Mouse (Mus musculus) CH12.LX (cell line): Measurements from ENCODE around the gene Tmx4. TPM values are rescaled to one million over a fixed set of nuclear protein-coding genes. Genes with fewer than 3 reads are reported as not detected.

ENCODE experiments used
- DNase-seq: peaks from one replicate; pipeline ENCODE4 v3.0.0-alpha.2; 2013; ENCODE audit errors: extremely low read depth
- H3K27ac ChIP-seq: 2 replicates; pipeline ENCODE4 v1.5.1; 2012; ENCODE audit warnings: low read depth, mild to moderate bottlenecking, control low read depth, moderate library complexity; ENCODE audit not compliant: insufficient read depth
- H3K27me3 ChIP-seq: replicated peaks from 2 replicates; pipeline ENCODE3; 2012; ENCODE audit warnings: inconsistent platforms
- H3K36me3 ChIP-seq, 2 experiments: replicated peaks in 1 of 2; 2 replicates each; pipeline versions ENCODE3 to v1.6.1; 2012; ENCODE audit warnings: inconsistent platforms in 1 of 2, low read length in 1 of 2, mild to moderate bottlenecking in 1 of 2, mixed read lengths in 1 of 2, moderate library complexity in 1 of 2; ENCODE audit not compliant: control insufficient read depth in 1 of 2, insufficient read depth in 1 of 2
- H3K4me1 ChIP-seq, 2 experiments: 2 replicates each; pipeline ENCODE4 v1.6.1; 2012; ENCODE audit warnings: inconsistent platforms in 1 of 2, moderate library complexity in 1 of 2; ENCODE audit not compliant: insufficient read depth in 2 of 2, control insufficient read depth in 1 of 2
- H3K4me2 ChIP-seq: 2 replicates; pipeline ENCODE4 v1.6.1; 2012; ENCODE audit warnings: low read depth, mild to moderate bottlenecking, control low read depth; ENCODE audit not compliant: poor library complexity, insufficient read depth, severe bottlenecking
- H3K4me3 ChIP-seq, 3 experiments: fragments of 150-350 bp in 1 of 3; sonication (generic) in 1 of 3; replicated peaks in 1 of 3; 2 replicates each; pipeline versions ENCODE3 to v1.5.1; 2011 to 2012; ENCODE audit warnings: low read depth in 2 of 3, low read length in 2 of 3, mild to moderate bottlenecking in 2 of 3, moderate library complexity in 2 of 3, control low read depth in 1 of 3, improper control_type of control experiment in 1 of 3, inconsistent platforms in 1 of 3, mixed read lengths in 1 of 3; ENCODE audit not compliant: poor library complexity in 1 of 3
- H3K79me2 ChIP-seq: replicated peaks from 2 replicates; pipeline ENCODE4 v1.6.1; 2012; ENCODE audit warnings: mild to moderate bottlenecking, moderate library complexity; ENCODE audit not compliant: control insufficient read depth, poor library complexity, insufficient read depth, severe bottlenecking; ENCODE audit errors: extremely low read depth
- H3K9ac ChIP-seq: 2 replicates; pipeline ENCODE4 v1.6.1; 2012; ENCODE audit warnings: low read depth, mild to moderate bottlenecking, control low read depth, moderate library complexity; ENCODE audit not compliant: insufficient read depth
- H3K9me3 ChIP-seq: replicated peaks from 2 replicates; pipeline ENCODE3; 2012; ENCODE audit warnings: low read length, inconsistent platforms, mixed read lengths
- CHD2 ChIP-seq: IDR thresholded peaks from 2 replicates; pipeline ENCODE4 v1.6.1; 2011; ENCODE audit warnings: low read length, improper control_type of control experiment
- CTCF ChIP-seq, 2 experiments: IDR thresholded peaks in 1 of 2; conservative IDR thresholded peaks in 1 of 2; 2 replicates each; pipeline ENCODE4 v1.5.1; 2011 to 2012; ENCODE audit warnings: low read depth in 2 of 2, low read length in 2 of 2, improper control_type of control experiment in 1 of 2, inconsistent platforms in 1 of 2, mild to moderate bottlenecking in 1 of 2, moderate library complexity in 1 of 2
- E2F4 ChIP-seq: IDR thresholded peaks from 2 replicates; pipeline ENCODE4 v1.6.1; 2011; ENCODE audit warnings: low read depth, low read length, improper control_type of control experiment; ENCODE audit not compliant: insufficient replicate concordance
- ETS1 ChIP-seq: conservative IDR thresholded peaks from 2 replicates; pipeline ENCODE4 v1.6.1; 2012; ENCODE audit warnings: low read depth, mild to moderate bottlenecking, inconsistent platforms, low read length, improper control_type of control experiment, moderate library complexity
- GABPA ChIP-seq: IDR thresholded peaks from 2 replicates; pipeline ENCODE4 v1.6.1; 2012; ENCODE audit warnings: low read depth, low read length, improper control_type of control experiment, inconsistent platforms; ENCODE audit not compliant: insufficient replicate concordance
- IRF4 ChIP-seq: IDR thresholded peaks from 2 replicates; pipeline ENCODE4 v1.6.1; 2014; ENCODE audit warnings: low read depth, mild to moderate bottlenecking, inconsistent platforms, low read length, improper control_type of control experiment
- JUN ChIP-seq: IDR thresholded peaks from 2 replicates; pipeline ENCODE4 v1.6.1; 2011; ENCODE audit warnings: low read depth, mild to moderate bottlenecking, low read length, improper control_type of control experiment, moderate library complexity; ENCODE audit not compliant: insufficient read depth
- KAT2A ChIP-seq: IDR thresholded peaks from 2 replicates; pipeline ENCODE4 v1.6.1; 2012; ENCODE audit warnings: low read length, improper control_type of control experiment, inconsistent platforms; ENCODE audit not compliant: insufficient replicate concordance
- MAFK ChIP-seq: IDR thresholded peaks from 2 replicates; pipeline ENCODE4 v1.6.1; 2011; ENCODE audit warnings: low read length, improper control_type of control experiment; ENCODE audit not compliant: insufficient replicate concordance
- NELFE ChIP-seq: IDR thresholded peaks from 2 replicates; pipeline ENCODE4 v1.6.1; 2011; ENCODE audit warnings: low read depth, low read length, improper control_type of control experiment
- RAD21 ChIP-seq: IDR thresholded peaks from 2 replicates; pipeline ENCODE4 v1.6.1; 2011; ENCODE audit warnings: low read depth, mild to moderate bottlenecking, low read length, improper control_type of control experiment, moderate library complexity
- RCOR1 ChIP-seq: conservative IDR thresholded peaks from 2 replicates; pipeline ENCODE4 v1.6.1; 2012; ENCODE audit warnings: low read depth, mild to moderate bottlenecking, inconsistent platforms, low read length, improper control_type of control experiment
- SIN3A ChIP-seq: IDR thresholded peaks from 2 replicates; pipeline ENCODE4 v1.6.1; 2012; ENCODE audit warnings: low read length, improper control_type of control experiment, inconsistent platforms
- SMC3 ChIP-seq: IDR thresholded peaks from 2 replicates; pipeline ENCODE4 v1.6.1; 2011; ENCODE audit warnings: low read depth, low read length, improper control_type of control experiment
- USF1 ChIP-seq: IDR thresholded peaks from 2 replicates; pipeline ENCODE4 v1.6.1; 2014; ENCODE audit warnings: low read depth, mild to moderate bottlenecking, inconsistent platforms, low read length, improper control_type of control experiment
- ZC3H11A ChIP-seq: IDR thresholded peaks from 2 replicates; pipeline ENCODE4 v1.6.1; 2012; ENCODE audit warnings: low read depth, mild to moderate bottlenecking, inconsistent platforms, low read length, improper control_type of control experiment
- dilution Hi-C: fragments of 300-500 bp; cut with MboI; formaldehyde crosslinking; loops from 2 replicates; pipeline ENCODE4 v1.14.3; 2020; ENCODE audit warnings: low sequenced_read_pairs; ENCODE audit not compliant: extremely low pct_unique_long_range_greater_than_20kb, extremely low pct_ligation_motif_present
- in situ Hi-C: fragments of 300-500 bp; cut with MboI; formaldehyde crosslinking; loops from 3 replicates; pipeline ENCODE4 v1.14.3; 2019; ENCODE audit warnings: low sequenced_read_pairs, low pct_ligation_motif_present, low pct_unique_long_range_greater_than_20kb, mixed read lengths
- polyA plus RNA-seq: library from polyadenylated mRNA; unstranded; fragments of >175 nt; gene quantifications from 2 replicates; pipeline ENCODE4 v1.2.1, GENCODE M21; 2012; ENCODE audit warnings: low read depth; ENCODE audit not compliant: insufficient read length
- total RNA-seq, 2 experiments: library from RNA; depleted of rRNA; stranded (reverse); fragments of 300-350 nt in 1 of 2; fragments of >200 nt in 1 of 2; gene quantifications; 2 replicates each; pipeline ENCODE4 v1.2.3; 2012 to 2014

Gene Tmx4
- total and polyA plus RNA-seq, 3 experiments: 5.8 to 10.4 (median 9.7) TPM

DNA sequence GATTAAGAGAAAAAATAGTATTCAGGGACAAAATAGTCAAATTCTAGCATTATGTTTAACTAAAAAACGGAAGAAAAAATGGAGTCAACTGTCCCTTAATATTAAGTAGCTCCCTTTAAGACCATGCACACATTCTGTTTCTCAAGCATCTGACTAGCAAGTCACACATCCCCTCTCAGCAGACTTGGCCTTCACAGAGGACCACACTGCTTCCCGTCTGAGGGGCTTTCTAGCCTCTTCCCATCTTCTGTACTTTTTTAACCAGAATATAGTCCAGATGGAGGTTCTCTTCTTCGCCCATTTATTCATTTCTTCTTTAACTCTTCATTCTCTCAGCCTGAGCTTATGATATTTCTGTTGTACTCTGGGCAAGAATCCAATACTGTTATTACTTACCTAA lies 35.6 kb upstream of the Tmx4 start:
- H3K4me3 ChIP-seq: no peak overlapping the region
- DNase-seq: no peak
- no peak overlapping the region for H3K4me2 ChIP-seq
- in situ Hi-C loops (loop anchor here (10.0 to 25.0 kb wide), 2 partner anchors 125 to 658 kb away; partner anchors contain the start of gene Hao1), dilution Hi-C loops (no loop called here)
- H3K36me3 ChIP-seq: no peaks in the 10 kb centered on the region
- no peaks in the 10 kb centered on the region for H3K4me1 ChIP-seq
- TF ChIP-seq USF1 (no peak), CHD2 (no peak), E2F4 (no peak), CTCF (conservative IDR thresholded peaks at IDR 0.05 in 1 of 2, IDR thresholded peaks at IDR 0.05 in 1 of 2; ENCODE audit: low read depth in 2 of 2, low read length in 2 of 2) (no peak), IRF4 (no peak), SMC3 (no peak), KAT2A (no peak)
- H3K79me2 ChIP-seq: no peaks in the 10 kb centered on the region
- no peak overlapping the region for H3K27ac ChIP-seq
- no peaks in the 10 kb centered on the region for H3K27me3 ChIP-seq
- H3K9ac ChIP-seq: no peak overlapping the region
- H3K9me3 ChIP-seq: no peaks in the 10 kb centered on the region

GRCm38 (mm10) chr2:134675465-134675864 lies 31.5 kb upstream of the Tmx4 start:
- no peaks in the 10 kb centered on the region for H3K4me1 ChIP-seq
- H3K4me2 ChIP-seq: no peak overlapping the region
- dilution Hi-C loops (no loop called here), in situ Hi-C loops (loop anchor here (10.0 to 25.0 kb wide), 2 partner anchors 121 to 662 kb away; partner anchors contain the start of gene Hao1)
- H3K4me3 ChIP-seq: no peak overlapping the region
- H3K9me3 ChIP-seq: no peaks in the 10 kb centered on the region
- H3K36me3 ChIP-seq: no peaks in the 10 kb centered on the region
- no peak overlapping the region for H3K27ac ChIP-seq
- DNase-seq: no peak
- no peaks in the 10 kb centered on the region for H3K79me2 ChIP-seq
- H3K27me3 ChIP-seq: no peaks in the 10 kb centered on the region
- TF ChIP-seq MAFK: no peak
- no peak for TF ChIP-seq SIN3A
- TF ChIP-seq RAD21: no peak
- no peak for TF ChIP-seq ETS1
- no peak for TF ChIP-seq JUN
- TF ChIP-seq NELFE: no peak
- no peak for TF ChIP-seq GABPA
- no peak for TF ChIP-seq E2F4
- no peak for TF ChIP-seq ZC3H11A
- no peak for TF ChIP-seq CTCF (conservative IDR thresholded peaks at IDR 0.05 in 1 of 2, IDR thresholded peaks at IDR 0.05 in 1 of 2; ENCODE audit: low read depth in 2 of 2, low read length in 2 of 2)
- no peak for TF ChIP-seq IRF4
- TF ChIP-seq USF1: no peak
- no peak for TF ChIP-seq RCOR1
- TF ChIP-seq, all 38 proteins: peak for 0
- H3K9ac ChIP-seq: no peak overlapping the region
